Mouse (Mus musculus): Measurements from ENCODE around the gene Sync.

The Sync gene

DNA sequence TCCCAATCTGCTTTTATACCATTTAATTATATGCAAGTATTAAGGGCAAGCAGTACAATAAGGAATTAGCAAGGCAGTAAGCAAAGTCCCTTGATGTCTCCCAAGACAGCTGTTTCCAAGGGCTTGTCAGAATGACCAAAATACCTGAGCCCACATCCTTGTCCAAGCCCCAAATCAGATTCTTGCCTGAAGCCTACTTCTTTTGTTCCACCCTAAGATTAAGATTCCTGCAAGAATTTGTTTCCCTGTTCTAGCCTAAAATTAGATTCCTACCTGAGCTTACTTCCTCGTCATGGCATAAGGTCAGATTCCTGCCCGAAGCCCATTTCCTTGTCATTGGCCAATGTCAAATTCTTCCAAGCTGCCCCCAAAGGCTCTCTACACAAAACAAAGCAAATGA lies 2.7 kb upstream of the Sync start:
- no peak for TF ChIP-seq GATA4 (IDR thresholded peaks at IDR 0.05; ENCODE audit: insufficient replicate concordance, low read length)

DNA sequence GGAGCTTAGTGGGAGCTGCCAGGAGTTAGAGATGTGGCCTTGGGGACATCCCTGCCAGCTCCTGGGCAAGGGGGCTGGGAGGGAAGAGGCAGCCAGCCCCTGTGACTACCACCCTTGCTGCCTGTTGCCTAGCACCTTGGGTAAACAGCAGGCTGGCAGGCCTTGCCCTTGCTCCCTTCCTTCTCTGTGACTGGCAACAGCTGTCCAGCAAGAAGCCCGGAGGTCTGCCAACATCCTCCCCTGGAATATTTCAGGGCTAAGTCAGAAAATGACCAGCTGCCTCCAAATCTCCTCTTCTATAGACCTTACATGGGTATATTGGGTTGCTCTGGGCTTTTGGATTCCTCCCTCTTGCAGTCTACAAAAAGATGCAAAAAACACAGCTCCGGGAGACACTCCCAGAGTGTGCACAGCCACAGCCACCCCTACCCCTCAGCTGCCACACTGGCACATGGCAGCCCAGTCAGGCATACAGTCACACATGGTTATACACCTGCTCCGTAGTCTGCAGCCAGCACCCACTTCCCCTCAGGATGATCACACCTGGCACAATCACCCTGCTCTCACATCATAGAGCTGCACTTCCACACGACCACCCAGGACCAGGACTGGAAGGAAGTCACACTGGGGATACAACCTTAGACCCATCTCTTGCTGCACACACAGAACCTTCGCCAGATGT lies 1.3 kb upstream of the Sync start:
- no peak for TF ChIP-seq GATA4 (IDR thresholded peaks at IDR 0.05; ENCODE audit: insufficient replicate concordance, low read length)

DNA sequence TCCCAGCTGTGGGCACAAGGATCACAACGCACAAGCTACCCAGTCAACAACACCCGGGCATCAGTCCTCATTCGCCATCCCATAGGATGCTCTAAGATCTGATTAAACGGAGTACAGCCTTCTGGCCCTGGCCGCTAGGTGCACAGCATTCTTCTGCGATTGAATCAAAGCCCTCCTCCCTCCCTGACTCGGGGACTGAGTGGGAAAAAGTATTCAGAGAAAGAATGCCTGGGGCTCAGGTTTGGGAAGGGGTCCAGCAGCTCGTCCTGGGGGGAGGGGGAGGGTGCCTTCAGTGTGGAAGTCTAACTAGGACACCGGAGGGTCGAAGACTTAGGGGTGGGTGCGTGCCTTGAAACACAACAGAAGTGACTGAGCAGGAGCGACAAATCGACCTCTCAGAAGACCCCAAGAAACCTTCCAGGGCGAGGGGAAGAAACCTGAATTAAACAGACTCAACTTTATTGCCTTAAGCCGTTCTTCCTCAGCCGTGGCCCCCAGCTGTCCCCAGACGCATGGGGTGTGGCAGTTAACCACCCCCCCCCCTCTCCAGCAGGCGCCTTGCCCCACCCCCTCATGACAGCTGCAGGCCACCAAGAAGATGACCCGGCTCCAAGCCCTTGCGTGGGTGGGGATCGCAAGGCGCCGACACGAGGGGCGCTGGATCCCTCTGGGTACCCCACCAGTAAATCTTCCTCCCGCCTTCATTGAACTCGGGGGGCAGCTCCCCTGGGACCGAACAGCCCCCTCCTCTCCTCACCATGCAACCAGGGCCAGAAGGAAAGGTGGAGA lies 540 bp upstream of the Sync start:
- TF ChIP-seq GATA4 (IDR thresholded peaks at IDR 0.05; ENCODE audit: insufficient replicate concordance, low read length): no peak

DNA sequence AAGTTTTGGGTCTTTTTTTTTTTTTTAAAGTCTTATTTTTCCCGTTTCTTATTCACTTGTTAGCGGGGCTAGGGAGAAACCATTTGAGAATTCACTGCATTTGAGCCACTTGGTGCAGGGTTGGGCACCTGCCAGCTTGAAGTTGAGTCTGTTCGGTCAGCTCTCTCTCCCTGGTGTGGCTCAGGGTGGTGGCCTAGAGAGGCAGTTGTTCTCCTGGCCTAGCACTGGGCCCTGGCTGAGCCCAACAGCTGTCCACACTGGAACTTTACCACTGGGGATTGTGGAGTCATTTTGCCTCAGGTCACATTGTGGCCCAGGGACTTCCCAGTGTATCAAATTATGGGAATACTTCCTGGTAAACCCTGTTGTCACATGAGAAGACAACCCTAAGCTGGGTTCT lies 650 bp downstream of the Sync start:
- no peak for TF ChIP-seq GATA4 (IDR thresholded peaks at IDR 0.05; ENCODE audit: insufficient replicate concordance, low read length)

DNA sequence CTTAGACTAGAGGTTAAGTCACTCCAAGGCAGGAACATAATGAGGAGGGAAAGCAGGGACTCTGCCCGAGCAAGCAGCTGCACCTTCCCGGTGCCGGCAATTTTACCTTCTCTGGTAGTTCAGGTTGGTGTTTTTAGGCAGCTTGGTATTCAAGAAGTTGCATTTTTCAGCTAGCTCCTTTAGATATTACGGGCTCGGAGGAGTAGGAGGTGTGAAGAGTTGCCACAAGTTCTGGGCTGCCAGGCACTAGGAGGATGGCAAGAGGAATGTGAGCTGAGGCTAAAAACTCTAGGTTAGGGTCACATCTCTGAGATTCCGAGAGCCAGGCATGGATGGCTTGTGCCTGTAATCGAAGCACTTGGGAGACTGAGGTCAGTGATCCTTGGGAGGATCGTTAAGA lies 2.3 kb downstream of the Sync start:
- no peak for TF ChIP-seq GATA4 (IDR thresholded peaks at IDR 0.05; ENCODE audit: insufficient replicate concordance, low read length)

DNA sequence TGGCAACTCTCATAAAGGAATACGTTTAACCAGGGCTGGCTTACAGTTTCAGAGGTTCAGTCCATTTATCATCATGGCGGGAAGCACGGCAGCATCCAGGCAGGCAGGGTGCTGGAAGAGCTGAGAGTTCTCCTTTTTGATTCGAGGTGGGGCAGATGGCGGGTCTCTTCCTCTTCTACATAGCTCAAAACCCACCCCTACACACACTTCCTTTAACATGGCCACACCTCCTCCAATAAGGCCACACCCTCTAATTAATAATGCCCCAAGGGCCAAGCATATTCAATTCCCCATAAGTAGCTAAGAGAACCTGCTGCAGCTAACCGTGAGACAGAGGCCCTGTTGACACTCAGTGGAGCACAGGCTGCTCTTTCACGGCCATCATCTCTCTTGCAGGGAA lies 5.4 kb downstream of the Sync start:
- no peak for TF ChIP-seq GATA4 (IDR thresholded peaks at IDR 0.05; ENCODE audit: insufficient replicate concordance, low read length)

DNA sequence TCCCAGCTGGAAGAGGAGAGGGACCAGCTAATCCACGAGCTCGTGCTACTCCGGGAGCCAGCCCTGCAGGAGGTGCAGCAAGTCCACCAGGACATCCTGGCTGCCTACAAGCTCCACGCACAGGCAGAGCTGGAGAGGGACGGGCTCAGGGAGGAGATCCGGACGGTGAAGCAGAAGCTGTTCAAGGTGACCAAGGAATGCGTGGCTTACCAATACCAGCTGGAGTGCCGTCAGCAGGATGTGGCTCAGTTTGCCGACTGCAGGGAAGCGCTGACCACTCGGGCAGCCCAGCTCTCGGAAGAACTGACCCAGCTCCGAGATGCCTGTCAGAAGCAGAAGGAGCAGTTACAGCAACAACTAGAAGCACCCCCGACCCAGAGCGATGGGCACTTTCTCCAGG lies 6.3 kb downstream of the Sync start:
- TF ChIP-seq GATA4 (IDR thresholded peaks at IDR 0.05; ENCODE audit: insufficient replicate concordance, low read length): no peak

DNA sequence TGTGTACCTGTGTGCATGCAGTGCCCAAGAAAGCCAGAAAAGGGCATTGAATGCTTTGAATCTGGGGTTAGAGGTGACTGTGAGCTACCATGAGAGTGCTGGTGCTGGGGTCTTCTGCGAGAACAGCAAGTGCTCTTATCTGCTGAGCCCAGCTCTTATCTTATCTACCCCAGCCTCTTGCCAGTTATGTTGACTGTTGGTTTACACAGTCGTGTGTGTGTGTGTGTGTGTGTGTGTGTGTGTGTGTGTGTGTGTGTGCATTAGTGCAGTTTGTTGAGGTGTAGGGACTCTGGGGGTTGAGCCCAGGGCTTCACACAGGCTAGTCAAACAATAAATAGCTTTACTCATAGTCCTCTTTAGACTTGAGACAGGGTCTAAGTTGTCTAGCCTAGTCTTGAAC lies 7.8 kb downstream of the Sync start:
- no peak for TF ChIP-seq GATA4 (IDR thresholded peaks at IDR 0.05; ENCODE audit: insufficient replicate concordance, low read length)

DNA sequence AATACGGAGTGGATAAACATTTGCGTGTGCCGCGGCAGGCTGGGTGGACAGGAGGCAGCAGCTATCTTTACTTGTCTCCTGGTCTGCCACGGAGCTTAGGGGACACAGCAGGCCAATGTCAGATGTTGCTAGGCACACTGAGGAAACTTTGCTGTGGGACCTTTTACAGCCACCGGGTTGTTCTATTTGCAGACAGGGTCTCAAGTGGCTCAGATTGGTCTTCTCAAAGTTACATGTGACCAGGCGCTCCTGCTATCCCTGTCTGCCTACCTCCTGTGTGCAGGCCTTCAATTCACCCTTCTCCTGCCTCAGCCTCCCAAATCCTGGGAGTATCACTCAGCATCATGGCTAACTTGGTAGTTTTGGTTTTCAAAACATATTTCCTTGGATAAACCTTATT lies 8.6 kb downstream of the Sync start:
- no peak for TF ChIP-seq GATA4 (IDR thresholded peaks at IDR 0.05; ENCODE audit: insufficient replicate concordance, low read length)

DNA sequence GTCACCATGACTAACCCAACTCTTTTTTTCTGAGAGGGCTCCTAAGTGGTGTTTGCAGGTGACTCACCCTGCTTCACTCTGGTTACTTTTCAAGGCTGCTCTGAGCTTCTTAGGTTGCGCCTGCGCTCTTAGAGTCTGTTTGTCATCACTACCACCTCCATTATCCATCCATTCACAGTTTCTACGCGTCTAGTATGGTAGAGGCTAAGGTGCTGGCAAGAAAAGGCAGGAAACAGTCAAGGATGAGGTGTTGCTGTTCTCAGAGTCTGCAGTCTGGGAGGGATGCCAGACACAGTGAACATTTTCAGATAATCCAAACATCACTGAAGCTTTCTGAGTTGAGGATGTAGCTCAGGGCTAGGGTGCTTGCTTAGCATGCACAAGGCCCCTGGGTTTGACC lies 10.3 kb downstream of the Sync start:
- no peak for TF ChIP-seq GATA4 (IDR thresholded peaks at IDR 0.05; ENCODE audit: insufficient replicate concordance, low read length)

DNA sequence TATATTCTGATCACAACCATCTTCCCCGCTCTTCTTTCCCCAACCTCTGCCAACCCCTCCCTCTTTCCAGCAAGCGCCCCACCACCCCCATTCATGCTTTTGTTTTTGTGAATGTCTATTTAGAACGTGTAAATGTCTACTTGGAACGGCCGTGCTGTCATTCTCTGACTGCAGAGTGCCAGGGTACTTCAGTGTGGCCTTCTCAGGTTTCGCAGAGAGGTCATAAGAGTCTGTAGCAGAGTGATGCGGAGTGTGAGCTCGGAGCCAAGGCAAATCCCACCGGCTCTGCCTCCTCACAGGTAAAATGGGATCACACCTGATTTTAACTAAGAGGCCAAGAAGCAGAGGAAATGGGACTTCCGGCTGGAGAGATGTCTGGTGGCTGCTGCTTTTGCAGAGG lies 11.7 kb downstream of the Sync start:
- no peak for TF ChIP-seq GATA4 (IDR thresholded peaks at IDR 0.05; ENCODE audit: insufficient replicate concordance, low read length)

DNA sequence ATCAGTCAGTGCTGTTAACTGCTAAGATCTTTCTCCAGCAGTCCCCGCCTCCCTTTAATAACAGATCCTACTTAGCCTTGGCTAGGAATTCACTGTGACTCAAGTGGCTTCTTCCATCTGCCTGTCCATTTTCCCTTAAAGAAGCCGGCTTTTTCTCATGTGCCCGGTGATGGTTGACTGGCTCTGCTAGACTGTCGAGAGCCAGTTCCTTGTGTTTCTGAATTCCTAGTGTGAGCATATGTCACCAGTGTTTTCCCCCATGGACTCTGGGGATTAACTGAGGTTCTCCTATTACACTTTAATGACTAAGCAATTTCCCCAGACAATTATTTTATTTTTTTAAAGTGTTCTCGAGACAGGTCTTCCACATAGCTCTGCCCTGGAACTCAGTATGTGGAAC lies 16.0 kb downstream of the Sync start:
- TF ChIP-seq GATA4 (IDR thresholded peaks at IDR 0.05; ENCODE audit: insufficient replicate concordance, low read length): no peak

DNA sequence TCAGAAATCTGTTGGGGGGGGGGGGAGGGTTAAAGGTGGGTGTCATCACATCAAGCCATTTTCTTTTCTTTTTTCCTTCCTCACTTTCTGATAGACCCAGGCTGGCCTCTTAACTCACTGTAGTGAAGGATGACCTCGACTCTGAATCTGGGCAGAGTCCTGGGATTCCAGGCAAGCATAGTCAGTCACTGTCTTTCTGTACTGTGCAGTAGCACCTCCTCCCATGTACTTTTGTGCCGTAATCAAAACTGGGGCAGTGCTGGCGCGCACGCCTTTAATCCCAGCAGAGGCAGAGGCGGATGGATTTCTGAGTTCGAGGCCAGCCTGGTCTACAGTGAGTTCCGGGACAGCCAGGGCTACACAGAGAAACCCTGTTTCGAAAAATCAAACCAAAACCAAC lies 16.4 kb downstream of the Sync start:
- TF ChIP-seq GATA4 (IDR thresholded peaks at IDR 0.05; ENCODE audit: insufficient replicate concordance, low read length): no peak

DNA sequence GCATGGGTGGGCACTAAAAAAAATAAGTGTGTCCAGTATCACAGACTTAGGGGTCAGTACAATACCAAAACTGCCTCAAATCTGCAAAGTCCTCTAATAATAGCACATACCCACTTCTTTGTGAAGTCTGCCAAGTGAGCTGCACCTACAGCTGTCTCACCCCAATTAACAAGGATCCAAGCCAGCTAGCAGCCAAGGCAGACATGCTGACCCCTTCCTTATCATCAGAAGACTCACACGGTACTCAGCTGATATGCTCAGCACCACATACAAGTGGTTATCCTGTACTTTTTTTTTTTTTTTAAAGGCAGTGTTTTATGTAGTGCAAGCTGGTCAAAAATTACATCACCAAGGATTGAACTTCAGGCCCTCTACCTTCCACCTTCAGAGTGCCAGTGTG lies 16.9 kb downstream of the Sync start:
- TF ChIP-seq GATA4 (IDR thresholded peaks at IDR 0.05; ENCODE audit: insufficient replicate concordance, low read length): no peak

DNA sequence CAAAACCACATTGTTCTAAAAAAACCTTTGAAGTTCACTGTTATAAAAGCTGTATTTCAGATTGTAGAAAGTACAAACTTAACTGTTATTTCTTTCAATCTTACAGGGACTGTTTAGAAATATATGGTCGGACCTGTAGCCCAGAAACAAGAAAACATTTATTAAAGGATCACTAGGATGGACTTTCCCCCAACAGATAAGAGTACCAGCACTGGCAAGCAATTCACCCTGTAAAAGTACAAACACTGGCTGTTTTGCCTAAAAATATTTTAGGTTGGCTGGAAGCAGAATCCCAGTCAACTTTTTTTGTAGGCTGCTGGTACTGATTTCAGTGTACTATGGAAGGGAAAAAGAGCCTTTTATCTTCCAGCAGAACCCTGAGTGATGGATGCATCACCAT lies 20.5 kb downstream of the Sync start:
- peak; percentile 97 for TF ChIP-seq GATA4 (IDR thresholded peaks at IDR 0.05; ENCODE audit: insufficient replicate concordance, low read length)

DNA sequence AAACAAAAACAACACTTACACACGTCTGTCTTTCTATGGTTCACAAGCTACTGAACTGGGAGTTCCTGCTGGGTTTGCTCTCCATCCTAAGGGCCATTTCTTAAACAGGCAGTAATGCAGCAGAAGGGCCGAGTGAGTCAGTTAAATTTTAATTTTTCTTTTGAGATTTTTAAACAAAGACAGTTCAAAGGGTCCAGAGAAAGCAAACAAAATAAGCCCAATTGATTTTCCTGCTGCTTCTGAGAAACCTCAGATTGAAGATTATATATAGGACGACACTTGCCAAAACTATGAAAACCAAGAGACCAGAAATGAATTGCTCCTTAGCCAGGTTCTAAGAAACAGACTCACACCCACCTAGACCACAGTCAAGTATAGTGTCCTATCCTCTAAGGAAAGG lies 26.5 kb downstream of the Sync start:
- TF ChIP-seq GATA4 (IDR thresholded peaks at IDR 0.05; ENCODE audit: insufficient replicate concordance, low read length): no peak

DNA sequence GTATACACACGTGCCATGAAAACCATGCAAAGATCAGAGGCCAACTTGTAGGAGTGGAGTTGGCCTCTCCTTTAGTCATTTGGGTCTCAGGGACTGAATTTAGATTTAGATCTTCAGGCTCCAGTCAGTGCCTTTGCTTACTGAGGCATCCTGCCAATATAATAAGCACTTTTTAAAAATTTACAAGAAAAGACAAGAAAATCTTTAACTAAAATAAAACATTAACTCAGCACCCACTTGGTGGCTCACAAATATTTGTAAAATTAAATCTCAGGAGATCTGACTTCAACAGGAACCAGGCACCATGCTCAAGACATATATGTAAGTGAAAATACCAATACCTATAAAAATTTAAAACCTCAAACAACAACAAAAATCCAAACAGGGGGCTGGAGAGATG lies 33.5 kb downstream of the Sync start:
- TF ChIP-seq GATA4 (IDR thresholded peaks at IDR 0.05; ENCODE audit: insufficient replicate concordance, low read length): no peak

Data from liver, adult (tissue).